Mouse (Mus musculus): ENCODE data around the gene Mrtfa. TPM values are rescaled to one million over a fixed set of nuclear protein-coding genes. Genes with fewer than 3 reads are reported as not detected.

The Mrtfa gene
- total and polyA plus RNA-seq, 2 experiments from 2014 or later, result 22.6 to 32.1 TPM

DNA sequence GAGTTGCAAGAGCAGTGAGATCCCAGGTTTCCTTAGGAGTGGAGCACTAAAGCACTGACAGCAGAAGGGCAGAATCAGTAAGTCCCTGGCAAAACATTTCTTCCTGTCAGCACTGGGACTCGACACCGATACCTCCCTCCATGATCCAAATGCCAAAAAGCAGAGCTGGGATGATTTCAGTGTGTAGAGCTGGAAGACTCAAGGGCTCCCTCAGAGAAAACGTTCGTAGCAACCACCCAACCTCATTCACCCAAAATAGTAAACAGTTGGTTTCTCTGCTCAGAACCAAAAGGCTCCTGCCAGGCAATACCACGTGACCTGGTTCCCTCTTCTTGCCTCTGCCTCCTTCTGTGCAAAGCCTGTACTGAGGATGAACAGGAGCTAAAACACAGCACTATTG, 123.6 kb downstream of the Mrtfa start:
- Histone ChIP-seq H3K4me1 (ENCODE audit: insufficient read depth, low read length) (peaks cover 10% of the 10 kb centered on the region), H3K4me3 (ENCODE audit: low read length) (no peak overlapping the region), H3K9me3 (ENCODE audit: low read length) (no peaks in the 10 kb centered on the region), H3K36me3 (ENCODE audit: insufficient read depth, low read length) (no peaks in the 10 kb centered on the region), H3K4me2 (ENCODE audit: low read depth, low read length) (no peak overlapping the region), H3K9ac (replicated peaks; ENCODE audit: low read length) (no peak overlapping the region), H3K27ac (no peak overlapping the region), H3K27me3 (ENCODE audit: insufficient read depth, low read length) (no peaks in the 10 kb centered on the region)
- ATAC-seq (no peak), DNase-seq (ENCODE audit: low spot score) (no peak)
- no peak for TF ChIP-seq CTCF (IDR thresholded peaks at IDR 0.05; ENCODE audit: low read depth)
- WGBS, result 68% methylated on average over 5 of the region's 5 CpGs

DNA sequence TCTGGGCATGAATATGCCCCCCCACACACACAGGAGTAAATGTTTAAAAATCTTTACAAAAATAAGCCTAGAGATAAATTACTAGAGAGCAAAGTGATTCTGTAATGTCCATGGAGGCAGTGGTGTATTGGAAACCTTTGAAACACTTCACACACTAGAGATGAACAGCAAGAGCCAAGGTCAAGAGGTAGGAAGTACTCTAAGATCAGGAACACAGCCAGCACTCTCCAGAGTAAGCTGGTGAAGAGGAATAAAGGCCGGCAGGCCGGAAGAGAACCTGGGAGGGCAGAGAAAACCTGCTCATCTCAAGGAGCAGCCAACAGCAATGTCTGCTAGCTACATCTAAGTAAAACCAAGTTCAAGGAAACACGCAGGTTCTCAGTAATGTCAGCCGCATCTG, 125.9 kb downstream of the Mrtfa start:
- H3K4me3 ChIP-seq (ENCODE audit: low read length), result no peak overlapping the region
- H3K9ac ChIP-seq (replicated peaks; ENCODE audit: low read length), result no peak overlapping the region
- DNase-seq (ENCODE audit: low spot score) (no peak), ATAC-seq (no peak)
- 89% methylated on average over 4 of the region's 4 CpGs for WGBS
- H3K36me3 ChIP-seq (ENCODE audit: insufficient read depth, low read length), result no peaks in the 10 kb centered on the region
- H3K4me1 ChIP-seq (ENCODE audit: insufficient read depth, low read length), result peaks cover 10% of the 10 kb centered on the region
- no peaks in the 10 kb centered on the region for H3K9me3 ChIP-seq (ENCODE audit: low read length)
- H3K27ac ChIP-seq, result no peak overlapping the region
- no peaks in the 10 kb centered on the region for H3K27me3 ChIP-seq (ENCODE audit: insufficient read depth, low read length)
- no peak for TF ChIP-seq CTCF (IDR thresholded peaks at IDR 0.05; ENCODE audit: low read depth)
- no peak overlapping the region for H3K4me2 ChIP-seq (ENCODE audit: low read depth, low read length)

DNA sequence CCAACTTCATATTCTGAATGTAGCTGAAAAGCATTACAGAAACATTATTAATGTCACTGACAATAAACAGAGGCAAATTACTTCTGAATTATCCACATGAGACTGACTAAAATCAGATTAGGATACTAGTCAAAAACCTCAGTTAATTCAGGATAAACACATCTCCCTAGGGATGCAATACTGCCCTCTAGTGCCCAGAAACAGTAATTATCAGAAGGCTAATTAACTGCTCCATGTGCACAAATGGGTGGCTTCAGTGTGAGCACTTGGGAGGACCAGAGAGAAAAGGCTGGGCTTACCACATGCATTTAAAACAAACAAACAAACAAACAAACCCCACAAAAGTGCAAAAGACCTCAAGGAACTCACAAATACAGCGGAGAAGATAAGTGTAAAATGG, 126.4 kb downstream of the Mrtfa start:
- ATAC-seq (no peak), DNase-seq (ENCODE audit: low spot score) (peak; percentile 74)
- Histone ChIP-seq H3K27ac (no peak overlapping the region), H3K4me1 (ENCODE audit: insufficient read depth, low read length) (peaks cover 10% of the 10 kb centered on the region), H3K36me3 (ENCODE audit: insufficient read depth, low read length) (no peaks in the 10 kb centered on the region), H3K4me2 (ENCODE audit: low read depth, low read length) (no peak overlapping the region), H3K9me3 (ENCODE audit: low read length) (no peaks in the 10 kb centered on the region), H3K9ac (replicated peaks; ENCODE audit: low read length) (no peak overlapping the region), H3K27me3 (ENCODE audit: insufficient read depth, low read length) (no peaks in the 10 kb centered on the region), H3K4me3 (ENCODE audit: low read length) (no peak overlapping the region)
- peak; percentile 82 for TF ChIP-seq CTCF (IDR thresholded peaks at IDR 0.05; ENCODE audit: low read depth)
- WGBS, result 46% methylated on average over 1 of the region's 1 CpGs

- no peak for TF ChIP-seq CTCF (IDR thresholded peaks at IDR 0.05; ENCODE audit: low read depth)
- H3K4me3 ChIP-seq (ENCODE audit: low read length), result no peak overlapping the region
- 31% methylated on average over 8 of the region's 8 CpGs for WGBS
- no peaks in the 10 kb centered on the region for H3K27me3 ChIP-seq (ENCODE audit: insufficient read depth, low read length)
- no peak overlapping the region for H3K9ac ChIP-seq (replicated peaks; ENCODE audit: low read length)
- H3K4me1 ChIP-seq (ENCODE audit: insufficient read depth, low read length), result peaks cover 10% of the 10 kb centered on the region
- no peak overlapping the region for H3K27ac ChIP-seq
- H3K36me3 ChIP-seq (ENCODE audit: insufficient read depth, low read length), result no peaks in the 10 kb centered on the region
- ATAC-seq (no peak), DNase-seq (ENCODE audit: low spot score) (peak; percentile 47)
- H3K4me2 ChIP-seq (ENCODE audit: low read depth, low read length), result no peak overlapping the region
- H3K9me3 ChIP-seq (ENCODE audit: low read length), result no peaks in the 10 kb centered on the region
These were observed 127.9 kb downstream of the Mrtfa start for GRCm38 (mm10) chr15:81062616-81063015.

- Histone ChIP-seq H3K27me3 (ENCODE audit: insufficient read depth, low read length) (no peaks in the 10 kb centered on the region), H3K9ac (replicated peaks; ENCODE audit: low read length) (no peak overlapping the region), H3K27ac (no peak overlapping the region), H3K4me3 (ENCODE audit: low read length) (no peak overlapping the region), H3K36me3 (ENCODE audit: insufficient read depth, low read length) (no peaks in the 10 kb centered on the region), H3K4me1 (ENCODE audit: insufficient read depth, low read length) (peaks cover 10% of the 10 kb centered on the region), H3K4me2 (ENCODE audit: low read depth, low read length) (no peak overlapping the region), H3K9me3 (ENCODE audit: low read length) (no peaks in the 10 kb centered on the region)
- WGBS, result 28% methylated on average over 8 of the region's 8 CpGs
- ATAC-seq (no peak), DNase-seq (ENCODE audit: low spot score) (no peak)
- TF ChIP-seq CTCF (IDR thresholded peaks at IDR 0.05; ENCODE audit: low read depth), result no peak
These were observed 128.4 kb downstream of the Mrtfa start for GRCm38 (mm10) chr15:81062175-81062588.

DNA sequence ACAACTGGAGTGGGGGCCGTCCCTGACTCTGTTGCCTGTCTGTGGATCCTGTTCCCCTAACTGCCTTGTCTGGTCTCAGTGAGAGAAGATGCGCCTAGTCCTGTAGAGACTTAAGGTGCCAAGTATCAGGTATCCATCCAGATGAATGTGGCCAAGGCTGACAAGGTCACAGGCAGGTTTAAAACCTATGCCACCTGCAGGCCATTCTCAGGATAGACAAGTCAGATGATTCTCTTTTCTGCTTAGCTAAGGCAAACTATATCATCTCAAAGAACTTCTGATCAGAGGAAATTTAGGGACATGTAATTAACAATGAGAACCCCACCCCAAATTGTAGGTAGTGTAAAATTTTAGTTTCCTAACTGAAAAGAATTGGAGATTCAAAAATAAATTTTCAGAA, 129.6 kb downstream of the Mrtfa start:
- Histone ChIP-seq H3K27ac (no peak overlapping the region), H3K9me3 (ENCODE audit: low read length) (no peaks in the 10 kb centered on the region), H3K9ac (replicated peaks; ENCODE audit: low read length) (no peak overlapping the region), H3K27me3 (ENCODE audit: insufficient read depth, low read length) (no peaks in the 10 kb centered on the region), H3K4me1 (ENCODE audit: insufficient read depth, low read length) (peaks cover 10% of the 10 kb centered on the region), H3K4me3 (ENCODE audit: low read length) (no peak overlapping the region), H3K4me2 (ENCODE audit: low read depth, low read length) (no peak overlapping the region), H3K36me3 (ENCODE audit: insufficient read depth, low read length) (no peaks in the 10 kb centered on the region)
- no peak; the same call in 1 of the 2 replicates for TF ChIP-seq CTCF (IDR thresholded peaks at IDR 0.05; ENCODE audit: low read depth)
- ATAC-seq (no peak), DNase-seq (ENCODE audit: low spot score) (no peak)
- WGBS, result 94% methylated on average over 2 of the region's 2 CpGs

DNA sequence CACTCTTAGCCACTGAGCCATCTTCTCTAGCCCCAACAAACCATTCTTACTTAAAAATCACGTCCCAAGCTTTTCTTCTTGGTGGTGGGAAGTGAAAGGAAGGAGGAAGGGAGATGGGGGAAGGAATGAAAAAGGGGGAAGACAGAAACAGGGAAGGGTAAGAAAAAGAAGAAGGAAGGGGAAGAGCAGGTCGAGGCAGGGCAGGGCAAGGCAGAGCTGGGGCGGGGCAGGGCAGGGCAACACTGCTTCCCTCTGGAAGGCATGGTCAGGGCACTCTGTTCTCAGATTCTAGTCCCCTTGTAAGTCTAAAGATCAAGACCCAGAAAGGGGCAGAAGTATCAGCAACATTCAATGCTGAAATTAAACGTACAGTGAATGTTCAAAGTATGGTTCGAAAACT, 132.8 kb downstream of the Mrtfa start:
- H3K9me3 ChIP-seq (ENCODE audit: low read length), result no peaks in the 10 kb centered on the region
- H3K9ac ChIP-seq (replicated peaks; ENCODE audit: low read length), result no peak overlapping the region
- 95% methylated on average over 5 of the region's 5 CpGs for WGBS
- H3K4me3 ChIP-seq (ENCODE audit: low read length), result no peak overlapping the region
- H3K4me2 ChIP-seq (ENCODE audit: low read depth, low read length), result no peak overlapping the region
- TF ChIP-seq CTCF (IDR thresholded peaks at IDR 0.05; ENCODE audit: low read depth), result no peak
- ATAC-seq (no peak), DNase-seq (ENCODE audit: low spot score) (no peak)
- H3K36me3 ChIP-seq (ENCODE audit: insufficient read depth, low read length), result no peaks in the 10 kb centered on the region
- peaks cover 7% of the 10 kb centered on the region for H3K4me1 ChIP-seq (ENCODE audit: insufficient read depth, low read length)
- H3K27me3 ChIP-seq (ENCODE audit: insufficient read depth, low read length), result no peaks in the 10 kb centered on the region
- H3K27ac ChIP-seq, result no peak overlapping the region

Data from hindbrain, postnatal 0 days (tissue).